Mouse (Mus musculus): ENCODE measurements around the gene Plekha5. TPM values are rescaled to one million over a fixed set of nuclear protein-coding genes. Genes with fewer than 3 reads are reported as not detected.
"Not testable (repeated sequence)": the region's sequence is repeated elsewhere in the genome, so short reads cannot be mapped to it uniquely, and the experiment has no call there.

Plekha5 gene
- total and polyA plus RNA-seq, 3 experiments: 0.55 TPM; not detected in 2

- no peak for ATAC-seq (ENCODE audit: extremely low read depth, insufficient number of reproducible peaks, low FRiP score, poor library complexity, severe bottlenecking)
- H3K36me3 ChIP-seq (replicated peaks): no peaks in the 10 kb centered on the region
These were observed 177.3 kb downstream of the Plekha5 start for GRCm38 (mm10) chr6:140601175-140601574.

GRCm38 (mm10) chr6:140603228-140603944 is 179.5 kb downstream of the Plekha5 start:
- no peaks in the 10 kb centered on the region for H3K36me3 ChIP-seq (replicated peaks)
- H3K4me1 ChIP-seq (ENCODE audit: insufficient read depth, low read depth, low read length): no peaks in the 10 kb centered on the region
- no peak for ATAC-seq (ENCODE audit: extremely low read depth, insufficient number of reproducible peaks, low FRiP score, poor library complexity, severe bottlenecking)
- no peak for DNase-seq (ENCODE audit: low spot score)
- H3K27me3 ChIP-seq (ENCODE audit: insufficient read depth, low read length): no peaks in the 10 kb centered on the region
- peaks cover 12% of the 10 kb centered on the region; the same call in 1 of the 2 replicates for H3K9me3 ChIP-seq (replicated peaks)
- TF ChIP-seq CTCF (IDR thresholded peaks at IDR 0.05; ENCODE audit: low read depth, low read length): no peak
- TF ChIP-seq GATA2 (IDR thresholded peaks at IDR 0.05; ENCODE audit: borderline replicate concordance, low read depth, low read length): no peak
- no peak for TF ChIP-seq TAL1 (conservative IDR thresholded peaks at IDR 0.05; ENCODE audit: low read depth, low read length)
- TF ChIP-seq GATA1 (IDR thresholded peaks at IDR 0.05; ENCODE audit: borderline replicate concordance, low read length): no peak
- no peak for TF ChIP-seq POLR2AphosphoS5 (IDR thresholded peaks at IDR 0.05; ENCODE audit: insufficient replicate concordance, low read depth, low read length)
- H3K4me3 ChIP-seq (ENCODE audit: low read depth, low read length): no peak overlapping the region

More at GRCm38 (mm10) chr6:140601175-140601574, 177.3 kb downstream of the Plekha5 start:
- Histone ChIP-seq H3K4me3 (ENCODE audit: low read depth, low read length) (no peak overlapping the region), H3K9me3 (replicated peaks) (peaks cover 20% of the 10 kb centered on the region), H3K27me3 (ENCODE audit: insufficient read depth, low read length) (no peaks in the 10 kb centered on the region), H3K4me1 (ENCODE audit: insufficient read depth, low read depth, low read length) (no peaks in the 10 kb centered on the region)
- no peak for DNase-seq (ENCODE audit: low spot score)
- TF ChIP-seq CTCF (IDR thresholded peaks at IDR 0.05; ENCODE audit: low read depth, low read length): no peak
- no peak for TF ChIP-seq GATA1 (IDR thresholded peaks at IDR 0.05; ENCODE audit: borderline replicate concordance, low read length)
- no peak for TF ChIP-seq GATA2 (IDR thresholded peaks at IDR 0.05; ENCODE audit: borderline replicate concordance, low read depth, low read length)
- TF ChIP-seq TAL1 (conservative IDR thresholded peaks at IDR 0.05; ENCODE audit: low read depth, low read length): no peak
- TF ChIP-seq POLR2AphosphoS5 (IDR thresholded peaks at IDR 0.05; ENCODE audit: insufficient replicate concordance, low read depth, low read length): no peak

GRCm38 (mm10) chr6:140605173-140605572 is 181.3 kb downstream of the Plekha5 start:
- not testable (repeated sequence) for H3K27me3 ChIP-seq (ENCODE audit: insufficient read depth, low read length); H3K4me1 ChIP-seq (ENCODE audit: insufficient read depth, low read depth, low read length); DNase-seq (ENCODE audit: low spot score); ATAC-seq (ENCODE audit: extremely low read depth, insufficient number of reproducible peaks, low FRiP score, poor library complexity, severe bottlenecking); H3K36me3 ChIP-seq (replicated peaks); H3K4me3 ChIP-seq (ENCODE audit: low read depth, low read length); H3K9me3 ChIP-seq (replicated peaks)

GRCm38 (mm10) chr6:140605732-140606131 is 181.9 kb downstream of the Plekha5 start:
- Histone ChIP-seq H3K9me3 (replicated peaks) (no peaks in the 10 kb centered on the region; the same call in 1 of the 2 replicates), H3K4me3 (ENCODE audit: low read depth, low read length) (no peak overlapping the region), H3K27me3 (ENCODE audit: insufficient read depth, low read length) (no peaks in the 10 kb centered on the region), H3K36me3 (replicated peaks) (no peaks in the 10 kb centered on the region), H3K4me1 (ENCODE audit: insufficient read depth, low read depth, low read length) (no peaks in the 10 kb centered on the region)
- DNase-seq (ENCODE audit: low spot score): no peak
- no peak for TF ChIP-seq GATA2 (IDR thresholded peaks at IDR 0.05; ENCODE audit: borderline replicate concordance, low read depth, low read length)
- TF ChIP-seq CTCF (IDR thresholded peaks at IDR 0.05; ENCODE audit: low read depth, low read length): no peak
- TF ChIP-seq GATA1 (IDR thresholded peaks at IDR 0.05; ENCODE audit: borderline replicate concordance, low read length): no peak
- TF ChIP-seq TAL1 (conservative IDR thresholded peaks at IDR 0.05; ENCODE audit: low read depth, low read length): no peak
- no peak for TF ChIP-seq POLR2AphosphoS5 (IDR thresholded peaks at IDR 0.05; ENCODE audit: insufficient replicate concordance, low read depth, low read length)
- ATAC-seq (ENCODE audit: extremely low read depth, insufficient number of reproducible peaks, low FRiP score, poor library complexity, severe bottlenecking): no peak

GRCm38 (mm10) chr6:140606534-140606933 is 182.7 kb downstream of the Plekha5 start:
- Histone ChIP-seq H3K27me3 (ENCODE audit: insufficient read depth, low read length) (no peaks in the 10 kb centered on the region), H3K36me3 (replicated peaks) (no peaks in the 10 kb centered on the region), H3K4me1 (ENCODE audit: insufficient read depth, low read depth, low read length) (no peaks in the 10 kb centered on the region), H3K9me3 (replicated peaks) (no peaks in the 10 kb centered on the region; the same call in 1 of the 2 replicates), H3K4me3 (ENCODE audit: low read depth, low read length) (no peak overlapping the region)
- no peak for DNase-seq (ENCODE audit: low spot score)
- no peak for ATAC-seq (ENCODE audit: extremely low read depth, insufficient number of reproducible peaks, low FRiP score, poor library complexity, severe bottlenecking)
- TF ChIP-seq CTCF (IDR thresholded peaks at IDR 0.05; ENCODE audit: low read depth, low read length) (no peak), TAL1 (conservative IDR thresholded peaks at IDR 0.05; ENCODE audit: low read depth, low read length) (no peak), GATA2 (IDR thresholded peaks at IDR 0.05; ENCODE audit: borderline replicate concordance, low read depth, low read length) (no peak), POLR2AphosphoS5 (IDR thresholded peaks at IDR 0.05; ENCODE audit: insufficient replicate concordance, low read depth, low read length) (no peak), GATA1 (IDR thresholded peaks at IDR 0.05; ENCODE audit: borderline replicate concordance, low read length) (no peak)

GRCm38 (mm10) chr6:140608666-140609065 is 184.8 kb downstream of the Plekha5 start:
- H3K4me3 ChIP-seq (ENCODE audit: low read depth, low read length): no peak overlapping the region
- no peaks in the 10 kb centered on the region for H3K4me1 ChIP-seq (ENCODE audit: insufficient read depth, low read depth, low read length)
- H3K9me3 ChIP-seq (replicated peaks): no peaks in the 10 kb centered on the region; the same call in 1 of the 2 replicates
- TF ChIP-seq POLR2AphosphoS5 (IDR thresholded peaks at IDR 0.05; ENCODE audit: insufficient replicate concordance, low read depth, low read length) (no peak), CTCF (IDR thresholded peaks at IDR 0.05; ENCODE audit: low read depth, low read length) (no peak), GATA2 (IDR thresholded peaks at IDR 0.05; ENCODE audit: borderline replicate concordance, low read depth, low read length) (no peak), TAL1 (conservative IDR thresholded peaks at IDR 0.05; ENCODE audit: low read depth, low read length) (no peak), GATA1 (IDR thresholded peaks at IDR 0.05; ENCODE audit: borderline replicate concordance, low read length) (no peak)
- H3K27me3 ChIP-seq (ENCODE audit: insufficient read depth, low read length): no peaks in the 10 kb centered on the region
- no peaks in the 10 kb centered on the region for H3K36me3 ChIP-seq (replicated peaks)
- DNase-seq (ENCODE audit: low spot score) (no peak), ATAC-seq (ENCODE audit: extremely low read depth, insufficient number of reproducible peaks, low FRiP score, poor library complexity, severe bottlenecking) (no peak)

All from G1E (cell line).